Mouse (Mus musculus): ENCODE results near the gene Kcnq2. TPM values are rescaled to one million over a fixed set of nuclear protein-coding genes. Genes with fewer than 3 reads are reported as not detected.

Kcnq2 gene
- polyA plus RNA-seq, 1 experiment: not detected

- H3K36me3 ChIP-seq (ENCODE audit: control insufficient read depth, insufficient read depth, low read length): no peaks in the 10 kb centered on the region
- no peak overlapping the region for H3K27ac ChIP-seq (ENCODE audit: insufficient read depth, low read length)
- no peak for TF ChIP-seq CTCF (IDR thresholded peaks at IDR 0.05; ENCODE audit: extremely low read depth, insufficient read depth, insufficient read length, insufficient replicate concordance)
- no peak for TF ChIP-seq POLR2A (IDR thresholded peaks at IDR 0.05; ENCODE audit: low read depth, low read length)
- WGBS: 80% methylated on average over 9 of the region's 9 CpGs
- no peak for DNase-seq (ENCODE audit: low read depth in 1 of 2, low spot score in 2 of 2)
- H3K27me3 ChIP-seq (ENCODE audit: control insufficient read depth, insufficient read depth, low read length): no peaks in the 10 kb centered on the region
- no peak overlapping the region for H3K4me3 ChIP-seq (ENCODE audit: extremely low read depth, insufficient read depth, insufficient read length)
- H3K4me1 ChIP-seq (ENCODE audit: control insufficient read depth, insufficient read depth, insufficient read length): no peaks in the 10 kb centered on the region
Observed at GRCm38 (mm10) chr2:181048986-181049385, 86.1 kb downstream of the Kcnq2 start.

GRCm38 (mm10) chr2:181048252-181048945 is 86.7 kb downstream of the Kcnq2 start:
- Histone ChIP-seq H3K4me1 (ENCODE audit: control insufficient read depth, insufficient read depth, insufficient read length) (no peaks in the 10 kb centered on the region), H3K4me3 (ENCODE audit: extremely low read depth, insufficient read depth, insufficient read length) (no peak overlapping the region), H3K27ac (ENCODE audit: insufficient read depth, low read length) (no peak overlapping the region), H3K27me3 (ENCODE audit: control insufficient read depth, insufficient read depth, low read length) (no peaks in the 10 kb centered on the region), H3K36me3 (ENCODE audit: control insufficient read depth, insufficient read depth, low read length) (no peaks in the 10 kb centered on the region)
- no peak for TF ChIP-seq CTCF (IDR thresholded peaks at IDR 0.05; ENCODE audit: extremely low read depth, insufficient read depth, insufficient read length, insufficient replicate concordance)
- 72% methylated on average over 7 of the region's 7 CpGs for WGBS
- DNase-seq (ENCODE audit: low read depth in 1 of 2, low spot score in 2 of 2): no peak

GRCm38 (mm10) chr2:181044001-181044400 is 91.1 kb downstream of the Kcnq2 start:
- no peak for TF ChIP-seq CTCF (IDR thresholded peaks at IDR 0.05; ENCODE audit: extremely low read depth, insufficient read depth, insufficient read length, insufficient replicate concordance)
- no peak for TF ChIP-seq POLR2A (IDR thresholded peaks at IDR 0.05; ENCODE audit: low read depth, low read length)
- no peak overlapping the region for H3K27ac ChIP-seq (ENCODE audit: insufficient read depth, low read length)
- WGBS: 48% methylated on average over 3 of the region's 3 CpGs
- H3K36me3 ChIP-seq (ENCODE audit: control insufficient read depth, insufficient read depth, low read length): no peaks in the 10 kb centered on the region
- H3K4me1 ChIP-seq (ENCODE audit: control insufficient read depth, insufficient read depth, insufficient read length): no peaks in the 10 kb centered on the region
- H3K27me3 ChIP-seq (ENCODE audit: control insufficient read depth, insufficient read depth, low read length): peaks cover 4% of the 10 kb centered on the region
- DNase-seq (ENCODE audit: low read depth in 1 of 2, low spot score in 2 of 2): no peak
- no peak overlapping the region for H3K4me3 ChIP-seq (ENCODE audit: extremely low read depth, insufficient read depth, insufficient read length)

GRCm38 (mm10) chr2:181043437-181043836 is 91.7 kb downstream of the Kcnq2 start, which contains the start of gene Chrna4:
Gene Chrna4, minus strand, starts transcription at chr2:181043546.
- no peak for DNase-seq (ENCODE audit: low read depth in 1 of 2, low spot score in 2 of 2)
- WGBS: 61% methylated on average over 3 of the region's 3 CpGs
- peaks cover 9% of the 10 kb centered on the region for H3K27me3 ChIP-seq (ENCODE audit: control insufficient read depth, insufficient read depth, low read length)
- H3K4me3 ChIP-seq (ENCODE audit: extremely low read depth, insufficient read depth, insufficient read length): no peak within 1 kb of the TSS
- H3K36me3 ChIP-seq (ENCODE audit: control insufficient read depth, insufficient read depth, low read length): no peaks in the 10 kb centered on the region
- H3K27ac ChIP-seq (ENCODE audit: insufficient read depth, low read length): no peak within 1 kb of the TSS
- TF ChIP-seq POLR2A (IDR thresholded peaks at IDR 0.05; ENCODE audit: low read depth, low read length) (no peak), CTCF (IDR thresholded peaks at IDR 0.05; ENCODE audit: extremely low read depth, insufficient read depth, insufficient read length, insufficient replicate concordance) (no peak)
- H3K4me1 ChIP-seq (ENCODE audit: control insufficient read depth, insufficient read depth, insufficient read length): no peaks in the 10 kb centered on the region

GRCm38 (mm10) chr2:181042376-181042775 is 92.7 kb downstream of the Kcnq2 start:
- H3K27me3 ChIP-seq (ENCODE audit: control insufficient read depth, insufficient read depth, low read length): peaks cover 10% of the 10 kb centered on the region
- DNase-seq (ENCODE audit: low read depth in 1 of 2, low spot score in 2 of 2): no peak
- no peak overlapping the region for H3K27ac ChIP-seq (ENCODE audit: insufficient read depth, low read length)
- no peaks in the 10 kb centered on the region for H3K4me1 ChIP-seq (ENCODE audit: control insufficient read depth, insufficient read depth, insufficient read length)
- no peaks in the 10 kb centered on the region for H3K36me3 ChIP-seq (ENCODE audit: control insufficient read depth, insufficient read depth, low read length)
- H3K4me3 ChIP-seq (ENCODE audit: extremely low read depth, insufficient read depth, insufficient read length): no peak overlapping the region
- TF ChIP-seq CTCF (IDR thresholded peaks at IDR 0.05; ENCODE audit: extremely low read depth, insufficient read depth, insufficient read length, insufficient replicate concordance) (no peak), POLR2A (IDR thresholded peaks at IDR 0.05; ENCODE audit: low read depth, low read length) (no peak)

GRCm38 (mm10) chr2:181041941-181042340 is 93.2 kb downstream of the Kcnq2 start:
- Histone ChIP-seq H3K36me3 (ENCODE audit: control insufficient read depth, insufficient read depth, low read length) (no peaks in the 10 kb centered on the region), H3K27ac (ENCODE audit: insufficient read depth, low read length) (no peak overlapping the region), H3K4me3 (ENCODE audit: extremely low read depth, insufficient read depth, insufficient read length) (no peak overlapping the region), H3K4me1 (ENCODE audit: control insufficient read depth, insufficient read depth, insufficient read length) (no peaks in the 10 kb centered on the region), H3K27me3 (ENCODE audit: control insufficient read depth, insufficient read depth, low read length) (peaks cover 10% of the 10 kb centered on the region)
- 23% methylated on average over 7 of the region's 7 CpGs for WGBS
- DNase-seq (ENCODE audit: low read depth in 1 of 2, low spot score in 2 of 2): no peak
- TF ChIP-seq POLR2A (IDR thresholded peaks at IDR 0.05; ENCODE audit: low read depth, low read length) (no peak), CTCF (IDR thresholded peaks at IDR 0.05; ENCODE audit: extremely low read depth, insufficient read depth, insufficient read length, insufficient replicate concordance) (no peak)

GRCm38 (mm10) chr2:181039356-181039680 is 95.8 kb downstream of the Kcnq2 start:
- Histone ChIP-seq H3K27ac (ENCODE audit: insufficient read depth, low read length) (no peak overlapping the region), H3K4me1 (ENCODE audit: control insufficient read depth, insufficient read depth, insufficient read length) (no peaks in the 10 kb centered on the region), H3K36me3 (ENCODE audit: control insufficient read depth, insufficient read depth, low read length) (no peaks in the 10 kb centered on the region), H3K4me3 (ENCODE audit: extremely low read depth, insufficient read depth, insufficient read length) (no peak overlapping the region), H3K27me3 (ENCODE audit: control insufficient read depth, insufficient read depth, low read length) (peaks cover 10% of the 10 kb centered on the region)
- TF ChIP-seq POLR2A (IDR thresholded peaks at IDR 0.05; ENCODE audit: low read depth, low read length): no peak
- TF ChIP-seq CTCF (IDR thresholded peaks at IDR 0.05; ENCODE audit: extremely low read depth, insufficient read depth, insufficient read length, insufficient replicate concordance): no peak
- WGBS: 3% methylated on average over 16 of the region's 16 CpGs
- no peak for DNase-seq (ENCODE audit: low read depth in 1 of 2, low spot score in 2 of 2)

All from spleen, adult 2 months (tissue).